Mouse (Mus musculus) kidney, adult 11 months (tissue): ENCODE measurements around the gene Mpv17.

Source experiments
- DNase-seq: peaks from one replicate; pipeline ENCODE4 v3.0.0; 2022

The Mpv17 gene

DNA sequence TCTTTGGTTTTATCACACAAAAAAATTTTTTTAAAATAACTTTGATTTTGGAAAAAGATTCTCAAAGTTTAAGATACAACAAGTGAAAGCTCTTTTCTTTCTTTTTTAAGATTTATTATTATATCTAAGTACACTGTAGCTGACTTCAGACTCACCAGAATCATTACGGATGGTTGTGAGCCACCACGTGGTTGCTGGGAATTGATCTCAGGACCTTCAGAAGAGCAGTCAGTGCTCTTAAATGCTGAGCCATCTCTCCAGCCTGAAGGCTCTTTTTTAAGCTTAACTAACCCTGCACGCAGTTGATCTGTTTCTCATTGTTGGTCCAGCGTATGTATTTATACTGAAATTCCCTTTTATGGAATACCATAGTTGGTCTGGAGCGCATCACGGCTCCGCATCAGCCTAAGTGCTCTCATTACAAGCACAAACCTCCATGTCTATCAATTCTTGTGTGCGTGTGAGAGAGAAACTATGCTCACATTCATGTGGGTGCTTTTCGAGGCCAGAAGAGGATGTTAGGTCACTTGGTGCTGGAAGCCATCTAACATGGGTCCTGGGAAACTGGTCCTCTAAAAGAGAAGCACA, 27.2 kb upstream of the Mpv17 start:
- no peak for DNase-seq

DNA sequence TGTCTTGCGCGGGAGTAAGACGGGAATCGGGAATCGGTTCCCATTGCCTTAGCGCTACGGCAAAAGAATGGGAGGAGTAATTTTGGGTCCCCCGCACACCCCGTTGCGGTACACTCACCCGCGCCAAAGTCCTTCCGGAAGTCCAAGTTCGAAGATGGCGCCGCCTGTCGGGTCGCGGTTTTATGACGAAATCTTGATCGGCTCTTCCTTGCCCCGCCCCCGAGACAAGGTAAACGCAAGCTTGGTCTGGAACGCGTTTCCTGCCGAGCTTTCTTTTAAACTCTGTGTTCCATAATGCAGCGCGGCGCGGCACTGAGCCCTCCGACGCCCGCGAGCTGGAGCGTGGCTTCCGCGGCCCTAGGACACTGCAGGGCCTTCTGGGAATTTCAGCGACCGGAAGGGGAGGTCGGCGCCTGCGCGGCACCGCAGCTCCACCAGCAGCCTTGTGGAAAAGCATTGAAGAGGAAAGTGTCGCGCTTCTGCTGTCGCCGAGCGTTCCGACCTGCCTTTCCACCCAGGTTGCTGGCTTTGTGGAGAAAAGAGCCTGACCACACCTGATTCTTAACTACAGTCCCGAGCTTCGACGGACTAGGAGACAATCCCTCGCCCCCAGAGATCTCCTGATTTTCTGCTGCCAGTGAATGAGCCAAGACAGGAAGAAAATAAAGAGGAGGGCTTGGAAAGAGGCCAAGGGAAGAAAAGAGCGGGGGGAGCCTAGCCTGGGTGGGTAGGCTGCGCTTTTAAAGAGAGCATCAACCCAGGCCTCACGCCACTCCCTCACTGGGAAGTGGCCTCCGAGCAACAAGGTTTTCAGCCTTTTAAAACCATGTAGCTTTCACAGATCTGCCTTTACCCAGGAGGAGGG, 25.9 kb upstream of the Mpv17 start, which contains the start of the genes Gm29609 and Gtf3c2:
Gene Gm29609 (minus strand): TSS at position 146 of the 865 bp plus-strand sequence.
Gene Gtf3c2 (minus strand): TSS at position 379 of the 865 bp plus-strand sequence.
- DNase-seq: peak; percentile 96

DNA sequence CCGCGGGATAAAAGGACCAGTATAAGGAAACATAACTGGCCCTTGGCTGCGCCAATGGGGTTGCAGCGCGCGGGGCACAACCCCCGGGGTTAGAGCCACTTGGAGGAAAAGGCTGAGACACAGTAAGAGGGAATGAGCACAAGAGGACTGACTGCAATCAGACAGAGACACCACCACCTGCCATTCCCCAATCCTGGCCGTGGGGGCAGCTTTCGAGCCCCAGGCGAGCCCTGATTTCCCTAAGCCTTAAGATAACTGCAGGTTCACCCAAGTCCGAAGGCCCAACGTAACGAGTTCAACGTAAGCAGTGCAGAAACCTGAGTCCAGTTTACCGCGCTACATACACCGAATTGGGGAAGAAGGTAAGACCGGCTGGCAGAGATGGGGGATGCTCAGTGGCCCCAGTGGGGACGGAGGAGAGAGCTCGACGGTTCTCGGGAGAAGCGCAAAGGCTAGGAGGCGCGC, 25.3 kb upstream of the Mpv17 start:
- DNase-seq: peak; percentile 48

DNA sequence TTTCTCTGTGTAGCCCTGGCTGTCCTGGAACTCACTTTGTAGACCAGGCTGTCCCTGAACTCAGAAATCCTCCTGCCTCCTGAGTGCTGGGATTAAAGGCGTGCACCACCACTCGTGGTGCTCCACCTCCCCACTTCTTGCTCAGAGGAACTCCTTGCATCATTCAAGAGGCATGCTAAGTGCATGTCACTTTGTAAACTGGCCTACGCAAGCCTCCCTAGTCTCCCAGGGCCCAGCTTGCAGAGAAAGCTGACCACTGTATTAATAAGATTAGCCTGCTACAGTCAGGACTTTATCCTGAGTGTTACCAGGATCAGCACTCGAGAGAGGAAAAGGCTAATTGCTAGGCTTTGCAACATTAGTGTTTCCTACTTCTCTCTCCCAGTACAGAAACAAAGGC, 14.6 kb upstream of the Mpv17 start:
- no peak for DNase-seq

DNA sequence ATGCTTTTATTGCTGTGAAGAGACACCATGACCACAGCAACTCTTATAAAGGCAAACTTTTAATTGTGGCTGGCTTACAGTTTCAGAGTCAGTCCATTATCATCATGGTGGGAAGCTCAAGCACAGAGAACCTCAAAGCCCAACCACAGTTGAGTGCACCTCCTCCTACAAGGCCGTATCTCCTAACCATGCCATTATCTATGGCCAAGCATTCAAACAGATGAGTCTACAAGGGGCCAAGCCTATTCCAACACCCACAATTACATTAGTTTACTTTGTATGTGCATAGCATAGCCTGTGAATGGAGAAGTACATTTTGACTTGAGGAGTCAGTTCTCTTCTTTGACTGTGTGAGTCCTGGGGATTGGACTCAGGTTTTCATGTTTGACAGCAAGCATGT, 10.8 kb upstream of the Mpv17 start:
- no peak for DNase-seq

DNA sequence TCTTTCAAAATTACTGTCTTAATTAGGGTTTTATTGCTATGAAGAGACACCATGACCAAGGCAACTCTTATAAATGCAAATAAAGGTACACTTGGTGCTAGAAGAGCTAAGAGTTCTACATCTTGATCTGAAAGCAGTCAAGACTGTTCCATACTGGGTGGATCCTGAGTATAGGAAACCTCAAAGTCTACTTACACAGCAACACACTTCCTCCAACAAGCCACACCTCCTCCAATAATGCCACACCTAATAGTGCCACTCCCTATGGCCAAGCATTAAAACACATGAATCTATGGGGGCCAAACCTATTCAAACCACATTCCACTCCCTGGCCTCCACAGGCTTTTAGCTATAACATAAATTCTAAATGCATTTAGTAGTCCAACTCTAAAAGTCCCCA, 8.4 kb upstream of the Mpv17 start:
- DNase-seq: no peak

DNA sequence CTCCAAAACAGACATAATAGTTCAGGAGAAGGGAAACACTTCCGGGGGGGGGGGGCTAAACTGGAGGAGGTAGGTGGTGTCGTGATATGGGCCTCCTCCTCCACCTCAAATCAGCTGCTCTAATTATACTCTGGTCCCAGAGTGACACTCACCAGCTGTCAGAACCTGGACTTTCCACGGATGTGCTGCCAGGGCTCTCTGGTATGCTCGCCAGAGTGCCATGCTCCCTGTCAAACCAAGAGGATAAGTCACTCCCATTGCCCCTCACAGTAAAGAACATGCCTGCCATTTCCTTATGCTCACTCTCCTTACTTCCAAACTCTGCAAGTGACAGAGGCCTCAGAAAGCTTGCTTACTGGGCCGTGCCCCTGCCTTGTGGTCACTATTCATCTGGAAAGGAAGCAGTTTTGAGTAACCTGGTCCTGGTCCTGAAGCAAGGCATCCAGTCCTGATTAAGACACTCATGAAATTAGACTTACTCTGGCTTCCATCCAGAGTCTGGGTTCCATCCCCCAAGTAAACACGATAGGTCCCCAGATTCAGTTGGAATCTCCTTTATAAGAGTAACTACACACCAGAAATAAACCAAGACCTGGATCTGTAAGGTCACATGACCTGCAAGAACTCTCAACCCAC, 417 bp downstream of the Mpv17 start:
- no peak for DNase-seq

DNA sequence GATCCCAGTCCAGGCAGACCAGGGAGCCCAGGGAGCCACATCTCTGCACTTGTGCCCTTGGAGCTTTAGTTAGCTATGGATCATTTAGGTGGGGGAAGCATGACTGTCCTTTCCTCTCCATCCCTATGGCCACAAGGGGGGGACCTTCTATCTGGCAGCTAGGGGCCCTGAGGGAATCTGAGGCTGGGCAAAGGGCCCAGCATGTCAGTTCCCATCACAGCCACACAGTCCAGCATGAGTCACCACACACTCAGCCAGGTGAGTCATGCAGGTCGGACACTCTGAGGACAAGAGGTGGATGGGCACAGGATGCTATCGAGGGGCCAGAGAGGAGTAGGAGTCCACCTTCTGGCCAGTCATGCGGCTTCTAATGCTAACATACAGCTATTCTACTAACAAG, 2.3 kb downstream of the Mpv17 start:
- no peak for DNase-seq

DNA sequence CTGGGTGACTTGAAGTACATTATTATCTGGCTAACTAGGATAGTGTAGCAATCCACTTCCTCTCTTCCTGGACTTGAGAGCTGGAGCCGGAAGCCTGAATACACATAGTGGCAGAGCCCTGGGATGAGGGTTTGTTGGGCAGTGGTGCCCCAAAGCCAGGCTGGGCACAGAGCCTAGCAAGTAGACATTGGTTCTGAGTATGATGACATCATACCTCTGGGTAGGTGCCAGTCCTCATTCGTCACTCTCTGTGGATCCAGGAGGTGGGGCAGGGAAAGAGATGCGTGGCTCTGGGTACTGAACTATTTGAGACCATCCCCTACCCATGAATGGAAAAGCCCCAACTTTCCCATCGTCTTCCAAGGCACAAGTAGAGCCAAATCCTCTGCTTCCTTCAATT, 4.3 kb downstream of the Mpv17 start:
- no peak for DNase-seq

DNA sequence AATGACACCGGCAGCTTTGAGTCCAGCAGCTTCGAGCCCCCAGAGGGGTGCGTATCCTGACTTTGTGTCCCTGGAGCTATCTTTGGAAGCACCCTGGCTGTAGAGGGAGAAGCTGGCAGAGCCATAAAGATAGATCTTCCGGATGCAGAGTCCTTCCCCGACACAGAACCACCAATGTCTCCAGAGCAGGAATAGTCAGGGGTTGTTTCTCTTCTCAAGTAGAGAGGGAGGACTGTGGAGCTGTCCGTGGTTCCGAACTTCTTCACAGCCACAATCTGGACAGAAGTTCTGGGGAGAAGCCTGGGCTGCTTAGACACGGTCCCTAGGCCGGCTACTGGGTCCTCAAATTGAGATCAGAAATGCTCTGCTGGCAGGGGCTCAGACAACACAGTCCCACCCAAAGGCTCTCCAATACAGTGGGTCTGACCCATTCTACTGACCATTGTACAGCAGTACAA, 15.1 kb downstream of the Mpv17 start:
- DNase-seq: no peak

DNA sequence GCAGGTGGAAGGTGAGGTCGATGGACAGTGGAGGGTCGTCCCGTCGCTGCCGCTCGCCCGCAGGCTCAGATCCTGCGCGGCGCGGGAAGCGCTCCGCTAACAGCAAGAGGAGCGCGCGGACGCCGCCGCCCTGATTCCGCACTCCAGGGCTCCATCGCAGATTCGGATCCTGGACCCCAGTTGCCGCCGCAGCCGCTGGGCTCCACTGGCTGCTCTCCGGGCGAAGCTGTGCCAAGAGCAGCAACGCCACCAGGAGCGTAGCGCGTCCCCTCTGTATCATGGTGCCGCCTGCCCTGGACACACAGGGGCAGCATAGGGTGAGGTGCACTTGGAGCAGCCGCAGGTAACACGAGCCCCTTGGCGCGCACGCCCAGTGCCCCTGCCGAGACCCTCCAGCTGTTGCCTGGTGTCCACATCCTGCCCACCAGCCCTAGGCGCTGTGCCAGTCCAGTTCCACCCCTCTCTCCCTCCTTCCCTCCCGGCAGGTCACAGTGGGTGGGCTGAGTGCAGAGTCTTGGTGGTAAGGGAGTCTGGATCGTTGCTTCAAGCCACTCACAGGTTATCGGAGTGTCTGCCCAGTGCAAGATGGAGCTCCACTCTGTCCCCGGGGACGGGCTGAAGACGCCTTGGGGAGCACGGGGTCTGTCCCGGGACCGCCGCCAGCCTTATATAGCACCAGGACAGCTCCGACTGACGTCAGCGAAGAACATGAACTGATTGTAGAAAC, 15.6 kb downstream of the Mpv17 start, which contains the start of gene Ucn:
Gene Ucn (minus strand): TSS at position 589 of the 727 bp plus-strand sequence.
- DNase-seq: no peak

DNA sequence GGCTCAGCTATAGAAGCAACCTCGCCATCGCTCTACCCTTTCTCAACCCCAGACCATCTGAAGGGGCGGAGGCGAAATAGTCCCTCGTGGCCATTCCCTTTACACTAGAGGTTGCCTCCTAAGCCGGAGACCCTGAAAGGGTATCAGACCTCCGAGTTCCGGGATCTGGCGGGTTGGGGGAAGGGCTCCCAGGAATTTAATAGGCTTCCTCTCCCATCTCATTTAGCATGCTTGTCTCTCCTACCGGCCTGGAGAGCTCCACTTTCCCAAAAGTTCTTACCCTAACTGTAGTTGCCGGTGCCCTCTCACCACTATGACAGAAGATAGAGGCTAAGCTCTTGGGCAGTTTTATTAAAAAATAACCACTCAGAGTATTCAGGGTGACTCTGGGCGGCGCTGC, 16.4 kb downstream of the Mpv17 start:
- DNase-seq: no peak

DNA sequence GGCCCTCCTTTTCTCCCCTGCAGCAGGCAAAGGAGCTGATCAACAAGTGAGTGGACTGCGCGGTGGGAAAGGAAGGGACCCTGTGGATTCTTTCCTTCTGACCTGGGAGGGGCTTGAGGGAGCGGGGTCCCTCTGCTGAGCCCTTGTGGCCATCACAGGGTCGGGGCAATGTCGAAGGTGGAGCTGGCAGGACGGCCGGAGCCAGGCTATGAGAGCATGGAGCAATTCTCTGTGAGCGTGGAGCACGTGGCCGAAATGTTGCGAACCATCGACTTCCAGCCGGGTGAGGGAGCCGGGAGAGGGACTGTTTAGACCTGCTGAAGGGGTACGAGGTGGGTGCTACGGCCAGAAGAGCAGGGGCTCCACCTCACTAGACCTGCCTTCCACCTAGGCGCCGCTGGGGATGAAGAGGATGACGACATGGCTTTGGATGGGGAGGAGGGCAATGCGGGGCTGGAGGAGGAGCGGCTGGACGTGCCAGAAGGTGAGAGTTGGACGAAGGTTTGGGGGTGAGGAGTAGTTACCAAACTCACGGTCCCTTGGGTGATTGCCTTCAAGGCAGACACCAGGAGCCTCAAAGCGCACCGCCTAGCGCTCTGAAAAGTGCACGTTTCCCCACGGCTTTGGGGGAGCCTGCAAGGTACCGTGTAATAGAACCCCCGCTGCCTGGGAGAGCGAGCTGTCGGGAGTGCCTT, 17.2 kb downstream of the Mpv17 start:
- DNase-seq: no peak

DNA sequence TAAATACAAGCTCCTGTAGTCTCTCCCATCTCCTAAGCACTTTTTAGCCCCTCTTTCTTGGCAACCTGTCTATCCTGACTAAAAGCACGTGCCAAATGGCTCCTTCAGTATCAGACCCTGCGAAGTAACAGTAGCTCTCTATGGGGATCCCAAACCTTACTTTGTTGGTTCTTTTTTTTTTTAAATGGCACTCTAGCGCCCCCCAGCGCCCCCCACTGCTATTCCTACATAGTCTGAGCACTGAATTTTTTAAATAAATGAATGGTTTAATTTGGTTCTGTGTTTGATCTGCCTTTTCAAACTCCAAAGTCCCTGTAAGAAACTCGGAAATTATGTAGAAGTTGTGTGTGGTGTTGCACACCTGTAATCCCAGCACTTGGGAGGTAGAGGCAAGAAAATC, 28.0 kb downstream of the Mpv17 start:
- DNase-seq: no peak

DNA sequence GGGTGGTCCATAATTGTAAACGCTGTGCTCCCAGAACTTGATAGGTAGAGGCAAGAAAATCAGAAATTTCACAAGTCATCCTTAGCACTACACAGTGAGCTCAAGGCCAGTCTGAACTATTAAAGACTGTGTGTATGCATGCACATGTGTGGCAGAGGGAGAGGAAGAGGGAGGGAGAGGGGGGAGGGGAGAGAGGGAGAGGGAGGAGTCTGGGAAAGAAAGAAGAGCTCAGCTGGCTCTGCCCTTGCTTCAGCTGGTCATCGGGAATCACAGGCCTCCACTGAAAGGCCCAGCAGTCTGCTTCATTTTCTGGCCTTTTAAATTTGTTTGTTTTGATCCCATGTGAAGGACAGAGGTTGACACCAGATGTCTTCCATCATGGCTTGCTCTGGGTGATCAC, 30.6 kb downstream of the Mpv17 start:
- no peak for DNase-seq

DNA sequence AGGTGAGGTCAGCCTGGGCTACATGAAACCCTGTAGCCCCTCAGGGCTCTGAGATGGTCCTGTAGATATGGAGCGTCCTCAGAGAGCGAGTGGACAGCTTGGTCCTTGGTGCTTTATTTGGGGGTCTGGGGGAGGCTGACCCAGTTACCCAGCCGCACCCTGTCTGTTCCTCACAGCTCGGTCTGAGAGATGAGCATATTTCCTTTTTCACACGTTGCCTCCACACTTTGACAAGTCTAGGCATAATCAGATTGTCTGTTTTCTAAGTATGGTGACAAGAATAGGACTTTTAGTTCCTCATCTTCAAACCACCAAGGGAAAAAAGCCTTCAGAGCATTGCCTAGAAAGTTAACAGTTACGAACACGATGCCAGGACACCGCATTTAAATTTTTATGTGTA, 32.9 kb downstream of the Mpv17 start:
- DNase-seq: no peak

DNA sequence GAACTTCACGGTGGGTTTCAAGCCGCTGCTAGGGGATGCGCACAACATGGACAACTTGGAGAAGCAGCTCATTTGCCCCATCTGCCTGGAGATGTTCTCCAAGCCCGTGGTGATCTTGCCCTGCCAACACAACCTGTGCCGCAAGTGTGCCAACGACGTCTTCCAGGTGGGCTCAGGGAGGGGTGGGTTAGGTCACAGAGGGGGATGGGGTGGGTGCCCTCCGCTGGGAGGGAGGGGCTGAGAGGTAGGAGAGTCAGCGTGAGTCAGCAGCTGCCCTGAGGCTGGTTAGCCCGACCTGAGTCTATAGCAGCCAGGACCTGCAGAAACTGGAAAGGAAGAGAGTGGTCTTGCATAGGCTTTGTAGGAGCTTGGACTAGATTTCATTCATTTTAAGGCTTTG, 37.1 kb downstream of the Mpv17 start:
- no peak for DNase-seq

DNA sequence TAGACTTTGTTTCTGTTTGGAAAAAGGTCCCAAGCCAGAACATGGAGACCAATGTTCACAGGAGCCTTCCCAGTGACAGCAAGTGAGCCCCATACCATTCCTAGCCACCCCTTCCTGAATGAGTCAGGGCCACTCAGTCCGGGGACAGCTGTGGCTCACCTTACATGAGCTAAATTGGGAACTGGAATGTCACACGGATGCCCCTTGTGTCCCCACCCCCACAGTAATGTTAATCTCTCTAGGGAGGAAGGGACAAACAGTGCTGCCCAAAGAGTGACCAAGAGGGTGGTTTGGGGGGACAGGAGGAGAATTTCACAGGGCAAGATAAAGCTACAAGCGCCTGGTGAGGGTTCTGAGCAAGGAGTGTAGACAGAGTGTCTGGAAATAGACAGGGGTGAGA, 37.7 kb downstream of the Mpv17 start, which contains the start of gene Trim54:
Gene Trim54 (plus strand): TSS at position 359 of the 400 bp plus-strand sequence.
- DNase-seq: no peak

DNA sequence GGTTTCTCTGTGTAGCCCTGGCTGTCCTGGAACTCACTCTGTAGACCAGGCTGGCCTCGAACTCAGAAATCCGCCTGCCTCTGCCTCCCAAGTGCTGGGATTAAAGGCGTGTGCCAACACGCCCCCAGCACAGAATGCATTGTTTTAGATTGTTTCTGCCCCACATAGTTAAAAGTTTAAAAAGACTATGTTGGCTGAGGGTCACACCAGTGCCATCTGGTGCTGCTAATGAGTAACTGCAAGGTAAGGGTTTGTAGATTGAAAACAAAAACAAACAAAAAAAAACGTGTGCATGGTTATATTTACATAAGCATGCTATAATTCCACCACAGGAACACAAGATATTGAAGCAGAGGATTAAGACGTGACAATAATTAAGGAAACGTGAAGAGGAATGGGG, 43.3 kb downstream of the Mpv17 start:
- no peak for DNase-seq

DNA sequence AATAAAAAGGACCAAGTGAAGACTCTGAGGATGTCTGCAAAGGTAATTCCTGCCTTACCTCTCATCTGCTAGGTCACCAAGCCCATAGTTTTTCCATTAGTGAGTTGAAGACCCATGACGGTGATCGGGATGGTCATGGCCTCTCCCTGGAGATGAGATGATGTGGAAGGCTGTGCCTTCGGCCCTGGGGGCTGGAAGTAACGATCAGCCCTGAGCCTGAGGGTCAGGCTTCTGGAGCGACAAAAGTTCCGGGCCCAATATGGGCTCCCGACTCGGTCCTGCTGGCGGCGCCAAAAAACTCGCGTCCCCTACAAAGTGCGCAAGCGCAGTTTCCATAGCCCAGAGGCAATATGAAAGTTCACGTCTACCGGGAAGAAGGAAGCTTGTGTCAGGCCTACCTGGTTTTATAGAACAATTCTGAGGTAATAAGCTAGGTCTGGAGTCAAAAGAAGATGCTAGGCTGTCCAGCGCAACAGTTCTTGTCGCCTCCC, 46.0 kb downstream of the Mpv17 start, which contains the start of gene Slc30a3:
Gene Slc30a3 (minus strand): TSS at position 238 of the 491 bp plus-strand sequence.
- no peak for DNase-seq

DNA sequence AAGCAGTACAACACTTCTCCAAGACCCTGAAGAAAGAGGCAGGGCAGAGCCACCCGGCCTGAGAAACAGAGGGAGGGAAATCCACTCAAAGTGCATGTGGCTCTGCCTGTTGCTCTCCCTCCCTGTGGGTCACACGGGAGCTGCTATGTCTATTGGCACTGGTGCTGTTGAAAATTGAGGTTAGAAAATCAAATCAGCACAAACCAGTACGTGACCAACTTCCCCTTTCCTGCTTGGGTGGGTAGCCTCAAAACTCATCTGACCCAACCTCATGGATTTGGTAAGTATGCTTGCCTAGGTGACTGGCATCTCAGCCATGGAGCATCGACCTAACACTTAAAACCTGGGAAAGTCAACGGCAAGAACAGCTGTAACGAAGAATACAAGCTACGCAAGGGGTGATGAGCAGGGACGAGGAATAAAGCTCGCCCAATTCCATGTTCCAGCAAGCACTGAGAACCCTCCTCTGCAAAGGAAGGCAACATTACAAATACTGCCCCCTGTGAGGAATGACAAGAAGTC, 48.2 kb downstream of the Mpv17 start, which contains the start of gene Dnajc5g:
Gene Dnajc5g (plus strand): TSS at position 472 of the 522 bp plus-strand sequence.
- no peak for DNase-seq
